Comparison of ENCODE assay signal across 20 mouse cellular contexts in the genomic region with DNA sequence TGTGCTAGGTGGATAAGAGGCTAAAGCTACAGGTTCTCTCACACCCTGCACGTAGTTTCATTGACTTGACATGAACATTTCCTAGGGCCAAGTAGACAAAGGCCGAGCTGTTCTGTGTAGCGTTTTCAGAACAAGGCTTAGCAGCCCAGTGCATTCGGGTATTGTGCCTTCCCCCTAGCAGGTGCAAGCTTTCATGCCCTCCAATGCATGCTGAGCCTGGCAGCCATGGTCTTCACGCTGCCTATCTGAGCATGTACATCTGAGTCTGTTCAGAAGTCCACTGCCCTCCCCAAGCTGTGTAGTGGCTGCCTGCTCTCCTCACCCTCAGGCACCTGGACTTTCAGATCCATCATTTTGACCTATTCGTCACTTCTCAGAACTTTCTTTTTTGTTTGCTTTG. TPM values are rescaled to one million over a fixed set of nuclear protein-coding genes. Genes with fewer than 3 reads are reported as not detected.
"Had no signal": no experiment of that assay in that cellular context is flagged by ENCODE, and none has a peak within 500 bp of the region (broad histone marks: within the 10 kb centered on the region; RNA-seq: fewer than 3 reads in every experiment).

No protein-coding gene starts in this region.

- DNase-seq: gastrocnemius, adult 2 months; gastrocnemius, postnatal 10 days; gastrocnemius, postnatal 25 days; heart, adult 2 months; heart, postnatal 10 days; heart, postnatal 4 days; kidney, adult 18-20 months; kidney, adult 8-10 months; kidney, postnatal 10 days; kidney, postnatal 25 days; kidney, postnatal 4 days; liver; liver, embryonic 13.5 days had no signal

RNA-seq across cellular contexts. Expression of gene Prrxl1, which starts 35.5 kb away (rescaled TPM):
- total RNA-seq: gastrocnemius, adult 2 months; gastrocnemius, postnatal 10 days; gastrocnemius, postnatal 25 days; gastrocnemius, postnatal 4 days; granulocyte monocyte progenitor cell, adult 5-6 weeks; heart, adult 2 months; heart, postnatal 10 days; heart, postnatal 25 days; heart, postnatal 4 days; layer of hippocampus, postnatal 10 days; layer of hippocampus, postnatal 25 days; left cerebral cortex, adult 2 months; left cerebral cortex, postnatal 25 days had no signal
